Mouse (Mus musculus): ENCODE results near the gene Fbln5.

- TF ChIP-seq CTCF (IDR thresholded peaks at IDR 0.05; ENCODE audit: low read depth) (no peak), EP300 (IDR thresholded peaks at IDR 0.05; ENCODE audit: low read depth) (no peak)
Measured at GRCm38 (mm10) chr12:101798189-101798922, 20.5 kb downstream of the Fbln5 start.

Data from liver, embryonic 14.5 days (tissue).